Mouse (Mus musculus): ENCODE measurements around the gene Ap3d1.

The Ap3d1 gene

GRCm38 (mm10) chr10:80665981-80666733, 75.9 kb downstream of the Ap3d1 start:
- no peak for DNase-seq (ENCODE audit: low spot score)

GRCm38 (mm10) chr10:80665459-80665858, 76.6 kb downstream of the Ap3d1 start:
- DNase-seq (ENCODE audit: low spot score) = no peak

GRCm38 (mm10) chr10:80665016-80665380, 77.1 kb downstream of the Ap3d1 start:
- peak; percentile 87 for DNase-seq (ENCODE audit: low spot score)

GRCm38 (mm10) chr10:80664197-80665015, 77.7 kb downstream of the Ap3d1 start:
- DNase-seq (ENCODE audit: low spot score) = peak; percentile 96

- no peak for DNase-seq (ENCODE audit: low spot score)
These were observed 78.4 kb downstream of the Ap3d1 start for GRCm38 (mm10) chr10:80663485-80664196.

- peak; percentile 57 for DNase-seq (ENCODE audit: low spot score)
These were observed 80.9 kb downstream of the Ap3d1 start for GRCm38 (mm10) chr10:80661149-80661548.

- peak; percentile 76 for DNase-seq (ENCODE audit: low spot score)
These were observed 82.9 kb downstream of the Ap3d1 start for GRCm38 (mm10) chr10:80659213-80659612.

GRCm38 (mm10) chr10:80658841-80659202, 83.2 kb downstream of the Ap3d1 start:
- DNase-seq (ENCODE audit: low spot score) = no peak

- no peak for DNase-seq (ENCODE audit: low spot score)
These were observed 83.7 kb downstream of the Ap3d1 start for GRCm38 (mm10) chr10:80658194-80658840.
